Mouse (Mus musculus): Measurements from ENCODE around the gene Ankrd11. TPM values are rescaled to one million over a fixed set of nuclear protein-coding genes. Genes with fewer than 3 reads are reported as not detected.

Gene Ankrd11
- total and polyA plus RNA-seq, 3 experiments = 49.2 to 235 (median 87.7) TPM

GRCm38 (mm10) chr8:122901476-122901875 lies 140.6 kb downstream of the Ankrd11 start:
- peaks cover 7 to 10% of the 10 kb centered on the region in 2 experiments for H3K4me1 ChIP-seq (ENCODE audit: control insufficient read depth in 1 of 2, insufficient read depth in 2 of 2, low read length in 2 of 2)
- no peaks in the 10 kb centered on the region for H3K9me3 ChIP-seq (replicated peaks; ENCODE audit: insufficient read depth, low read length)
- no peak overlapping the region for H3K27ac ChIP-seq (ENCODE audit: control insufficient read depth, low read depth, low read length)
- H3K36me3 ChIP-seq (ENCODE audit: control insufficient read depth in 1 of 2, insufficient read depth in 2 of 2, low read length in 2 of 2) = peaks cover 16 to 32% of the 10 kb centered on the region in 2 experiments
- no peak overlapping the region for H3K4me3 ChIP-seq (ENCODE audit: control insufficient read depth in 1 of 2, insufficient read depth in 1 of 2, low read depth in 2 of 2, low read length in 2 of 2)
- DNase-seq (ENCODE audit: low read depth, low spot score) = no peak
- H3K27me3 ChIP-seq (ENCODE audit: control insufficient read depth in 1 of 2, insufficient read depth in 2 of 2, low read length in 2 of 2) = no peaks in the 10 kb centered on the region
- H3K9ac ChIP-seq (ENCODE audit: control insufficient read depth, low read depth, low read length, poor library complexity, severe bottlenecking) = no peak overlapping the region
- peaks cover 17% of the 10 kb centered on the region for H3K79me2 ChIP-seq (ENCODE audit: control insufficient read depth, insufficient read depth, low read length, poor library complexity)
- TF ChIP-seq KAT2A (conservative IDR thresholded peaks at IDR 0.05; ENCODE audit: low read depth, low read length) = no peak
- TF ChIP-seq RAD21 (IDR thresholded peaks at IDR 0.05; ENCODE audit: low read depth, low read length) = no peak
- TF ChIP-seq USF1 (IDR thresholded peaks at IDR 0.05; ENCODE audit: low read depth, low read length) = no peak
- TF ChIP-seq TCF12 (IDR thresholded peaks at IDR 0.05; ENCODE audit: low read depth, low read length) = no peak
- TF ChIP-seq USF2 (IDR thresholded peaks at IDR 0.05; ENCODE audit: borderline replicate concordance in 1 of 2, insufficient read depth in 1 of 2, low read depth in 1 of 2, low read length in 2 of 2) = no peak
- no peak for TF ChIP-seq E2F4 (IDR thresholded peaks at IDR 0.05; ENCODE audit: borderline replicate concordance, low read depth, low read length)
- TF ChIP-seq POLR2AphosphoS5 (IDR thresholded peaks at IDR 0.05; ENCODE audit: borderline replicate concordance, low read depth, low read length) = no peak
- TF ChIP-seq POLR2A (IDR thresholded peaks at IDR 0.05; ENCODE audit: control insufficient read depth in 1 of 2, insufficient read depth in 1 of 2, low read depth in 1 of 2, low read length in 2 of 2, poor library complexity in 1 of 2) = no peak
- no peak for TF ChIP-seq MAFK (IDR thresholded peaks at IDR 0.05; ENCODE audit: borderline replicate concordance, low read depth, low read length)
- TF ChIP-seq TBP (IDR thresholded peaks at IDR 0.05; ENCODE audit: low read depth, low read length) = no peak
- TF ChIP-seq ELF1 (IDR thresholded peaks at IDR 0.05; ENCODE audit: low read depth, low read length) = no peak
- TF ChIP-seq MEF2A (IDR thresholded peaks at IDR 0.05; ENCODE audit: extremely low read depth, insufficient replicate concordance, low read depth, low read length, poor library complexity, severe bottlenecking) = no peak
- TF ChIP-seq ETS1 (IDR thresholded peaks at IDR 0.05; ENCODE audit: low read depth, low read length) = no peak
- TF ChIP-seq EP300 (IDR thresholded peaks at IDR 0.05; ENCODE audit: low read depth in 1 of 2, low read length in 2 of 2) = no peak

GRCm38 (mm10) chr8:122899085-122899484 lies 143.0 kb downstream of the Ankrd11 start:
- H3K79me2 ChIP-seq (ENCODE audit: control insufficient read depth, insufficient read depth, low read length, poor library complexity) = peaks cover 4% of the 10 kb centered on the region
- H3K4me1 ChIP-seq (ENCODE audit: control insufficient read depth in 1 of 2, insufficient read depth in 2 of 2, low read length in 2 of 2) = peaks cover 0 to 2% of the 10 kb centered on the region in 2 experiments; a peak in 1 of 4 replicates
- no peak overlapping the region for H3K27ac ChIP-seq (ENCODE audit: control insufficient read depth, low read depth, low read length)
- TF ChIP-seq EP300 (IDR thresholded peaks at IDR 0.05; ENCODE audit: low read depth in 1 of 2, low read length in 2 of 2) (no peak), GATA1 (IDR thresholded peaks at IDR 0.05; ENCODE audit: low read depth, low read length) (no peak), TCF12 (IDR thresholded peaks at IDR 0.05; ENCODE audit: low read depth, low read length) (no peak), SIN3A (IDR thresholded peaks at IDR 0.05; ENCODE audit: low read length) (no peak), CTCF (IDR thresholded peaks at IDR 0.05 in 2 of 3, conservative IDR thresholded peaks at IDR 0.05 in 1 of 3; ENCODE audit: control insufficient read depth in 1 of 3, insufficient read depth in 1 of 3, low read depth in 2 of 3, low read length in 3 of 3, poor library complexity in 1 of 3, severe bottlenecking in 1 of 3) (no peak), ZNF384 (IDR thresholded peaks at IDR 0.05; ENCODE audit: low read depth, low read length) (no peak)
- H3K36me3 ChIP-seq (ENCODE audit: control insufficient read depth in 1 of 2, insufficient read depth in 2 of 2, low read length in 2 of 2) = peaks cover 0 to 36% of the 10 kb centered on the region in 2 experiments; a peak in 3 of 4 replicates
- DNase-seq (ENCODE audit: low read depth, low spot score) = no peak
- no peaks in the 10 kb centered on the region for H3K27me3 ChIP-seq (ENCODE audit: control insufficient read depth in 1 of 2, insufficient read depth in 2 of 2, low read length in 2 of 2)
- H3K4me3 ChIP-seq (ENCODE audit: control insufficient read depth in 1 of 2, insufficient read depth in 1 of 2, low read depth in 2 of 2, low read length in 2 of 2) = no peak overlapping the region
- no peaks in the 10 kb centered on the region for H3K9me3 ChIP-seq (replicated peaks; ENCODE audit: insufficient read depth, low read length)
- H3K9ac ChIP-seq (ENCODE audit: control insufficient read depth, low read depth, low read length, poor library complexity, severe bottlenecking) = no peak overlapping the region
